Mouse (Mus musculus) gonadal fat pad, adult 2 months (tissue): ENCODE results near the gene Tbc1d8. TPM values are rescaled to one million over a fixed set of nuclear protein-coding genes. Genes with fewer than 3 reads are reported as not detected.

ENCODE experiments used
- DNase-seq: peaks from one replicate; pipeline ENCODE4 v3.0.0-alpha.2; 2012; ENCODE audit warnings: low read depth
- polyA plus RNA-seq: library from polyadenylated mRNA; depleted of rRNA; stranded (reverse); fragments of >200 nt; gene quantifications from 2 replicates; pipeline ENCODE4 v1.2.3, GENCODE M21; 2012

Gene Tbc1d8
- polyA plus RNA-seq, 1 experiment: 96.2 TPM

DNA sequence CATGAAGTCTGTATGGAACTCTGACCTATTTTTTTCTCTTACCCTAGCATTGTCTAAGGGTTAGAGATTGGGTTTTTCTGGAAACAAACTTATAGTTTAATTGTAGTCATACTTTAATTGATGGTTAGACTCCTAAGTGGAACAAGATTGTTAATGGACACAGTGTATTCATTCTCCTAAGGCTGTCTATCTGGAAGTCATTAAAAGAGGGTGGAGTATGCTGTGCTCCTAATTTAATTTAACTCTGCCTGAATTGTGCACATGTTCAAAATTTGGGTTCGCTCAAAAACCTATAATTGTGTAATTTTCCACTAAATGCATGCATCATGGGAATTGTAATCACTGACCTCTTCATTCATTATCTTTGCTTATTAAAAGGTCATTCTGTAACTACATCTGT lies 113.0 kb downstream of the Tbc1d8 start:
- no peak for DNase-seq

- no peak for DNase-seq
Observed at GRCm38 (mm10) chr1:39362515-39362893, 116.1 kb downstream of the Tbc1d8 start.

DNA sequence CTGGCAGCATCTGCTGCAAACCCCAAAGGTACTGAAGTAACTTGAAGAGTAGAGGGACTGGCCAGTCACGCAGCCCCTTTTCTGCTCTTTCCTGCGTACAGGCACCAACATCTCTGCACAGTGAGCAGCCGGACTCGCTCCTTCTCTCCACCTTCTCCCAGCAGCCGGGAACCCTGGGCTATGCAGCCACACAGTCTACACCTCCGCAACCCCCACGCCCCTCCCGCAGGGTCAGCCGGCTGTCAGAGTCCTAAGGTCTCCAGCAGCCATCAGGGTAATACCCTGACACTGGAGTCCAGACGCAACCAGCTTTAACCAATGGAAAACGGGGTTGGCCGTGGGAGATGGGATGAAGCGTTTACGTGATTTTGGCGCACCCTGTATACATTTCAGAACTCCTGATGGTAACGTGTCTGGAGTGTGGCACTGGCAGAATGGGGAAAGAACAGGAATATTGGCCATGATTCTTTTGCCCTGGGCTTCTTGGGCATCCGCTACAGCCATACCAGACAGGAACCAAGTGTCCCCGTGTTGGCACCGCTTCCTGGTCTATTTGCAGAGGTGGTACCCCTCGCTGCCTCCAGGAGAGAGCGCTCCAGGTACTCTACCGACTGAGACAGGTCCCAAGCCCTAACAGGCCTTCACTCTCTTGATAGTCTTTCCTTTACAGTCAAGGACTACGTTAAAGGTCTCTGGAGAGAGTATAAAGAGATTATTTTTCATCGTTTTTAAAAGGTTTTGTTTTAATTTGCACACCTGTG lies 116.6 kb downstream of the Tbc1d8 start:
- DNase-seq: no peak

- no peak for DNase-seq
Observed at GRCm38 (mm10) chr1:39349427-39349826, 129.1 kb downstream of the Tbc1d8 start.

GRCm38 (mm10) chr1:39349001-39349400 lies 129.6 kb downstream of the Tbc1d8 start:
- DNase-seq: no peak

- no peak for DNase-seq
Observed at GRCm38 (mm10) chr1:39344981-39345600, 133.5 kb downstream of the Tbc1d8 start.

DNA sequence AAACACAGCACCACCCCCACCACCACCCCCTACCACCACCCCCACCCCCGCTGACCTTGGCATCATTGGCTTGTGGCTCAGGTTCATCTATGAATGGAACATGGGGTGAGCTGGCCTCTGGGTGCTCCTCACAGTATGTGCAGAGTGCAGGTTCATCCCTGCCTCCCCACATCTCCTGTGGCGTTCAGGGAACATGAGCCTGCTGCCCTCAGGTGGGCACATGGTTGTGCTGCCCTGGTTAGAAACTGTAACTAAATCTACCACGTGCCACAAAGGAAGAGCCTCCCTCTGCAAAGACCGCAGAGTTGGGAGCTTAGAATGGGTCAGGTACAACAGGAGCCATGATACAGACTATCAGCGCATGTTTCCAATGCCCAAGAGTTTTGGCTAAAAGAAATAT lies 135.3 kb downstream of the Tbc1d8 start:
- no peak for DNase-seq

- no peak for DNase-seq
Observed at GRCm38 (mm10) chr1:39341807-39342206, 136.7 kb downstream of the Tbc1d8 start.

- no peak for DNase-seq
Observed at GRCm38 (mm10) chr1:39340647-39341046, 137.9 kb downstream of the Tbc1d8 start.

GRCm38 (mm10) chr1:39340156-39340555 lies 138.4 kb downstream of the Tbc1d8 start:
- no peak for DNase-seq

DNA sequence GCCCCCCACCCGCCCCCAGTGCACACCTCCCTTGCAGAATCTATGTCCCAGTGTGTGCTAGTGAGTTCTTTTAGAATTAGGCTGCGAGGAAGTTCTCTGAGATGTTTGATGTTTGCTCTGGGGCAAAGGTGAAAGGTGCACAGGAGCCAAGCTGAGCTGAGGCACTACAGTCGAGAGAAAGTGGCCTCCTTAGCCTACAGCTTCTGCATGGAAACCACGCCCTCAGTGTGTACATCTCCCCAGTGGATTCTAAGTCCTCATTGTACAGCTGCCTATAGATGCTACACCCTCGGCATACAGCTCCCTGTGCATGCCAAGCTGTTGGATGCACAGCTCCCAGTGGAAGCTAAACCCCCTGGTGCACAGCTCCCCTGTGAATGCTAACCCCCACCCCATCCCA lies 139.1 kb downstream of the Tbc1d8 start:
- DNase-seq: no peak

- DNase-seq: no peak
Observed at GRCm38 (mm10) chr1:39338831-39339230, 139.7 kb downstream of the Tbc1d8 start.

DNA sequence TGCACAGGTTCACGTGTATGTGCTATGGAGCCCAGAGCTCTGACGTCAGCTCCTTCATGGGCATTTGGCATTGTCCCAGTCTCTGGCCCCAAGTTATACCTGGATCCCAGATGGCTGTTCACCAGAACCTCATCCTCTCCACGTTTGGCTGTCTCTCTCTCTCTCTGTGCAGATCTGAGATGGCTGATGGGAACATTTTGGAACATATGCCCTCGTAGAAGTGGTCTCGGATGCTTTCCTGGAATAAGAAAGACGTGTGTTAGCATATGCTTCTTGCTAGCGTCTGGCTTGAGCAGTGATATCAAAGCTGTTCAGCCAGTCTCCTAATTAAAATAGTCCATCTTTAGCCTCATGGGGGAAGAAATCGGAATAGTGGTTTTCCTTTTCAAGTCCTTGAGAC lies 141.8 kb downstream of the Tbc1d8 start:
- DNase-seq: no peak

DNA sequence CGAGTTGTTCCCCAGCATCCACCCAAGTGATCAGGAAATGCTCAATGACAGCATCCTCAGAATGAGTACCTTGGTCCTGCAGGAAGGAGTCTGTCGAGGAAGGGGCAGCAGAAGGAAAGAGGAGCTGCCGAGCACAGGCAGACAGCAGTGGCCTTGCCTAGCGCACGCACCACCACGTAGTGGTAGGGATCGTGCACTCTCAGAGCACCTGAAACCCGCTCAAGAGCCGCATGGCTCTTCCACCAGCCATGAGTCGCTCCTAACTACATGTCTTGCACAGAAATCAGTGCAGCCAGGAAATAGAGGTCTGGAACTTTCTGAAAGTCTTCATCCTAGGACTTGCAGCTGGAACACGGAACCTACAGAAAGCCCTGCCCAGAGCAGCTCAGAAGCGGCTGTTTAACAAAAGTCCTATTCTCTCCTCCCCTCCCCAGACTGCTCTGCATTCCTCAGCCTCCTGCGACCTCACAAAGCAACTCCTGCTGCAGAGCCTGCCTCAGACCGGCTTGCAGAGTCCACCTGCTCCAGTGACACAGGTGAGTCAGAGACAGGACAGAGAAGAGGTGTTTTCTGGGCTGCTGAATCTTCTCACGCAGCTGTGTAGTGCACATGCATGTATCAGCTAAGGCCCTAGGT lies 142.9 kb downstream of the Tbc1d8 start:
- DNase-seq: no peak

GRCm38 (mm10) chr1:39332456-39332855 lies 146.1 kb downstream of the Tbc1d8 start:
- no peak for DNase-seq

GRCm38 (mm10) chr1:39330857-39331594 lies 147.5 kb downstream of the Tbc1d8 start:
- DNase-seq: no peak

DNA sequence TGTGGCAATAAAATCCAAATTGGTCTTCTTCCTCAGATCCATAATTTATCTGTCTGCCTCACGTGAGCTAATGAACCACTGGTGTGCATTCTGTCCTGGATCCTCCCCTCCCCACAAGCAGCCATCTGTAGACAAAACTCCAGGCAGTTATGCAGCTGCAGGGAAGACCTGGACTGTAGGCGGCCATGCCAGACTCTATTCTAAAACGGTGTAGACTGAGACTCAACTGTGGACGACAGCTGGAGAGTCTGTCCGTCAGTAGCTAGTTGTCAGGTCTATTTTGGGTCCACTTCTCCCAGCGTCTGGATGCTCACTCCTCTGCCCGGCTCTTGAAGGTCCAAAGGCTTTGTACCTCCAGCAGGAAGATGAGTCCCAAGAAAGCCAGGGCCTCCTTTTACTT lies 151.0 kb downstream of the Tbc1d8 start:
- no peak for DNase-seq

GRCm38 (mm10) chr1:39325228-39325627 lies 153.3 kb downstream of the Tbc1d8 start:
- no peak for DNase-seq

DNA sequence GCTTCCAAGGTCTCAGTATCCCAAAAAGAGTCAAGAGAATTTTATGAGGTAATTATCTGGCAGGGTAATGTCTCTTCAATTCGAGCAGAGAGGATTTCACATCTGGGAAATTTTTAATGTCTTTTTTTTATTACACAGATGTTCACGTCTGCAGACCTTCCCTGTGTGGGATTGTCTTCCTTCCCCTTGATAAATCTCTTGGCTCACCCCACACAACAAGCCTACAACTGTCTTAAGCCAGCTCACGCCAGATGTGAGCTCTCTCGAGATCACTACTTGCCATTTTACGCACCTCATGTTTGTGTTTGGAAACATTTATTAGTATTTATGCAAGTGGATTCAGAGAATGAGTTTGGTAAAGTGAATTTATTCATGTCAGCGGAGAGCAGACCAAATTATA lies 156.6 kb downstream of the Tbc1d8 start:
- DNase-seq: no peak
